Mouse (Mus musculus) layer of hippocampus, adult 8-10 months (tissue): ENCODE measurements at regions not wholly inside any gene's neighbourhood (a gene's known extent, or its start where the extent isn't known, plus 50 kb on each side); places are given as distances from the start of the nearest gene placed in this dataset.

Experiments used
- DNase-seq, 2 experiments: peaks; one replicate each; pipeline ENCODE4 v3.0.0; 2022; ENCODE audit warnings: low spot score in 2 of 2

DNA sequence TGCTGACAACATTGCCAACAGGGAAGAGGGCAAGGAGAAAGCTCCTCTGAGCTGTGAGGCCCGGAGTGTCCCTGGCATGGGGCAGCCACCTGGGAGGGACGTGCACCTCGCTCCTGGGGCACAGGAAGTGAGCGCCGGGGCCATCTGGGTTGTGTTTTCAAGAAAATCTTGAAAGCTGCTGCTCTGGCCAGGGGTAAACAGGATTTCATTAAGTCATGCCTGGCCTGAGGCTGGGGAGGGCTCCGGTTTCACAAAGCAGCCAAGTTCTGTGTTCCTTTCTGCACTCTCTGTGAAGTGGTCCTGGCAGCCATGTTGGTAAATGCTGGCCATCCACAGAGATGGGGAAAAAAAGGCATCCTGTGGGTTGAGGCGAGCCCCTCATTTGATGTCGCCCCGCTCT is 406.8 kb upstream of the Zmiz1 start:
- no peak for DNase-seq

- DNase-seq, result no peak
Observed at GRCm38 (mm10) chr14:25059351-25059750, 399.6 kb upstream of the Zmiz1 start.

DNA sequence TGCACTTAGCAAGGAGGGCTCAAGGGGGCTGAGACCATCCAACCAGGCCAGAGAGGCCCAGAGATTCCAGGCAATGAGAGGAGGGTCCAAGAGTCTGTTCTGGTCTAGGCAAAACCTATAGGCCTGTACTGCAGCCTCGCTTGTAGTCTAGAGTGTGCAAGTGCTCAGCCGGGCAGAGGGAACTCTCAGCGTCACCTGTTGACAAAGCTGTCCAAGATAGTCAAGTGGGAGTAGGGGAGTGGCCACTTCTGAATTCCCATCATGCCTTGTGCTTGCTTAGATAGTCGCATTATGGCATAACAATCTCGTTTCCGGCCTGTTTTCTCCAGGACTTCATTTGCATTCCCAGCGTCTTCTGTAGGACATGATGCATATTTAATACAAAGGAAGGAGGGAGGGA is 398.7 kb upstream of the Zmiz1 start:
- DNase-seq, result no peak

DNA sequence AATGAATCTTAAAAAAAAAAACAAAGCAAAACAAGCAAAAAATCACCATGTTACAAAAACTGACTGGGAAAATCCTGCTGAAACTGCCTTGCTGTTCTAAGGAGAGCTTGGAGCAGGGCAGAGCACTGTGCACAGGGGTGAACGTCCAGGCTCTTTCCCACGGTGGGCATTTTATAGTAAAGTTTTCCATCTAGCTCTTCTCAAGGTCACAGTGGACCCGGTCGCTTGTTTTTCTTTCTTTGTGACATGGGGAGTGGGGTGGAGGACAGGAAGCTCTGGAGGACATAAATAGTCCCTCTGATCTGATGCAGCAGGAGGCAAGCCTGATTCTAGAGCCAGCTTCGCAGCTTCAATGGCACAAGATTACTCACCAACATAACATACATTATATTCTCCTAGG is 395.9 kb upstream of the Zmiz1 start:
- no peak for DNase-seq

GRCm38 (mm10) chr14:25064190-25064947 is 394.6 kb upstream of the Zmiz1 start:
- no peak for DNase-seq

DNA sequence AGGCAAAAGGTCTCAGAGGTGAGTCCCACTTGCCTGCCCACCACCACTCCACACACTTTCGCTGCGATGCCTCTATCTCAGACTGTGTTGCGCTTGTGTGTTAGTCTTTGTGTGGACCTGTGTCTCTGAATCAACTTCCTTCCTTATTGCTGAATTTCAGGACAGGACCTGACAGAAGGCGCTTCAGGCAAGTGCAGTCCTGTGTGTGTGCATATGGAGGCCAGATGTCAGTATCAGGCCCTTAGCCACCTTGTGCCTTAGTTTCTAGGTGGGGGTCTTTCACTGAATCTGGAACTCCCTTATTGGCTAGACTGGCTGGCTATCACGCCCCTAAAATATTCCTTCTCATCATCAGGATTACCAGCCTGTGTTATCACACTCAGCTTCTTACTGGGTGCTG is 391.6 kb upstream of the Zmiz1 start:
- DNase-seq, result no peak

DNA sequence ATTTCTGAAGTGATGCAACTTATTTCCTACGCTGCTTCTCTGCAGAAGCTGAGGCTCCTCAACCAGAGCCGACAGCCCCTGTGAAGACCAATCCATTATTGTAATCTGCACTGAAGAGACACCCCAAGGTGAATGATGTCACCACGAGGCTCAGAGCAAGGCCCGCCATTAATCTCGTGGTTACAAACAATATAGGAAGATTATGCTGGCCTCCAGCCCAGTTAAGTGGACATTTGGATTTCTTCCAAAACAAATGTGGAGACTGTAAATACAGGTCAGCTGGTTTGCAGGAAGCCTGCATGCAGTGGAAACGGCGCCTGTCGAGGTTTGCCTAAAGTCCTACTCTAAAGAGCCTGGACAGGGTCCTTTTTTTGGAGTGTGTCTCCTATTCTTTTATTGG is 390.6 kb upstream of the Zmiz1 start:
- DNase-seq, result no peak

DNA sequence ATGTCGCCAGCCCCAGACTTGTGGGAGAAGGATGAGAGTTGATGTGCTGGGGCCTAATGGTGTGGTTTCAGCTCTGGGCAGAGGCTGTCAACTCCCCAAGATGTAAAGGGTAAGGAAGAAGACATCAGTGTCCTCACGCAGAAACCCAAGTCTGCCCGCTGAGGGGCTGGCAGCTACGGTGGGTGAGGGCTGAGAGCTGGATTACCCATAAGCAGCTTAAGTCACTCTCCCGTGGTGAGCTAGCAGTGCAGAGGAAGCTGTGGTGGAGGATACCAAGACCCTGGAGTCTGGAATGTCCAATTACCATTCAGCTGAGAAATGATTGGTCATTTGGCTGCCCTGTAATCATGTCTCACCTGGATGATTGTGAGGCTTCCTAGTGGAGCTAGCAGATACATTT is 385.8 kb upstream of the Zmiz1 start:
- DNase-seq, result no peak

- peak; percentile 33 to 50 for DNase-seq
Observed at GRCm38 (mm10) chr14:25074022-25074800, 384.8 kb upstream of the Zmiz1 start.

- no peak for DNase-seq
Observed at GRCm38 (mm10) chr14:25074891-25075290, 384.1 kb upstream of the Zmiz1 start.

DNA sequence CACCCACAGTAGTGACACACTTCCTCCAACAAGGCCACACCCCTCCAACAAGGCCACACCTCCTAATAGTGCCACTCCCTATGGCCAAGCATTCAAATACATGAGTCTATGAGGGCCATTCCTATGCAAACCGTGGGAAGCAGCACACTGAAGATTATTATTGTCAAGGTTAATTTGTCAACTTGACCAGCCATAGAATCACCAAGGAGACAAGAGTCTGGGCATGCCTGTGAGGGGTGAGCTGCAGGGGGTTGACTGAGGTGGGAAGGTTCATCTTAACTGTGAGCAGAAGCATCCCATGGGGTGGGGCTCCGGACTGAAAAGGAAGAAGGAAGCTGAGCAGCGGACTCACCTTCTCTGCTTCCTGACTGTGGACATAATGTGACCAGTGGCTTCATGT is 378.6 kb upstream of the Zmiz1 start:
- no peak for DNase-seq

DNA sequence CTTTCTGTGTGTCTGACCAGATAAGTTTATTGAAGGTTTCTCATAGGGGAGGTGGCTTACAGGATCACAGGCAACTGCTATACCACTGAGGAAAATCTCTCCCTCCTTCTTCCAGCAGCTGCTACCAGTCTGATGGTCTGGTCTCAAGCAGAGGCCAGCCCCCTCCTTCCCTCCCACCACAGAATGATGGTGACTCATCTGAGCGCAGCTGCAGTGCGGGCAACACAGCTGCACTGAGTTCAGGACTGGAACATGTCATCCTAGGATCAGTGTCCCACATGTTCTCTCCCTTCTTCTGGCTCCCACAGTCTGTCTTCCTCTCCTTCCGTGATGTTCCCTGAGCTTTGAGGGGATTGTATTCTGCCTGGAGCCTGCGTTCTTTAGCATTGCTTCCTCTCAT is 375.1 kb upstream of the Zmiz1 start:
- no peak for DNase-seq

DNA sequence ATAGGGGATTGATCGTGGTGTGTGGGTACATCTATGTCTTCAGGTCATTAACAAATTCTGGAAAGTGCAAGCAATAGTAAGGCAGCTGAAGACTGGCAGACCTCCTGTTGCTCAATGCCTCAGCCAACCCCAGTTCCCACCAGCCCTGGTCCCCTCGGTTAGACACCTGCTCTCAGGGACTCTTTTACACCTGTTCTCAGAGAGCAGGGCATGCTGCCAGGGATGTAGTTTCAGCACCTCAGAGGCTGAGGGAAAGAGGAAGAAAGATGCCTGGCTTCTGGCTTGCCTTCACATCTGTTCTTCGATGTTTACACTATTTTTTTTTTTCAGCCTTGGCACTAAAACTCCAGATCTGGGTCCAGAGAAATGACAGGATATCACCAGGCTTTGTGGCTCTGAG is 362.2 kb upstream of the Zmiz1 start:
- DNase-seq, result no peak

- DNase-seq, result no peak
Observed at GRCm38 (mm10) chr14:25105391-25105790, 353.6 kb upstream of the Zmiz1 start.

DNA sequence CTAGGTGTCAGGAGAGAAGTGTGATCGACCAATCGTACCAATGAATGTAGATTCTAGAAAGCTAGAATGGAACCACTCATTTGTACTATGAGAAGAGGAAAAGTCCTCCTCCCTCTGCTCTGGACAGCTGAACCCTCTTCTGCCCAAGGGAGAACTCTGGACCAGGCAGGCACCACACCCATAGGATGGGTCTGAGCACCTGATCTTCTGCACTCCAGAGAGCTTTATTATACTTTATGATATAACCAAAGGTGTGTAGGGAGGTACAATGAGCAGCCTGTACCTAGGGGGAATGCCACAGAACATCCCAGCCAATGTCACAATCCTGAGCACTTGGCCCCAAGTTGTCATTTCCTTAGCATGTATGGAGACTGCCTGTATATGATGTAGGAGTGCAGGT is 352.5 kb upstream of the Zmiz1 start:
- no peak for DNase-seq

GRCm38 (mm10) chr14:25108101-25108652 is 350.8 kb upstream of the Zmiz1 start:
- DNase-seq, result no peak

DNA sequence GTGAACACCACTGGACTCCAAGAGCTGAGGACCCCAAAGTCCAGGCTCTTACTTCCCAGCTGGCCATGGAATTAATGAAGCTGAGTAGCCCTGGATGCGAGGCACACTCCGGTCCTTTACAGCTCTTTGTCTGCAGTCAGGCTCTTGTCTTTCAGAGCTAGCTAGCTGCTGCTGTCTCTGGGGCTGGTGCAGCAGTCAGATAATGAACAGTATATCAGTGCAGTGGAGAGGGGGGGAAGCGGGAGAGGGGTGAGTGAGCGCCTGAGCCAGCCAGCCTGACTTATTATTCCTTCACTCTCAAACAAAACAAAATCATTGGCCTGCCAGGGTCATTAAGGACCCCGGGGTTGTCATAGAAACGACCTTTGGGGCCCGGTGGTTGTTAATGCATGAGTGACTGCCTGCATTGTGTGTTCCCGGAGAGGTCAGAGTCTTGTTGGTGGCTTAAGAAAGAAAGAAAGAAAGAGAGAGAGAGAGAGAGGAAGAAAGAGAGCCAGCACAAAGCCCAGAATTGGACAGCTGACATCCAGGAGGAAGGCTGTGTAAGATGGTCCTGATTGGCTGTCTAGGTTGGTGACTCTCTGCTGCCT is 350.2 kb upstream of the Zmiz1 start:
- peak; percentile 27 to 51 for DNase-seq

DNA sequence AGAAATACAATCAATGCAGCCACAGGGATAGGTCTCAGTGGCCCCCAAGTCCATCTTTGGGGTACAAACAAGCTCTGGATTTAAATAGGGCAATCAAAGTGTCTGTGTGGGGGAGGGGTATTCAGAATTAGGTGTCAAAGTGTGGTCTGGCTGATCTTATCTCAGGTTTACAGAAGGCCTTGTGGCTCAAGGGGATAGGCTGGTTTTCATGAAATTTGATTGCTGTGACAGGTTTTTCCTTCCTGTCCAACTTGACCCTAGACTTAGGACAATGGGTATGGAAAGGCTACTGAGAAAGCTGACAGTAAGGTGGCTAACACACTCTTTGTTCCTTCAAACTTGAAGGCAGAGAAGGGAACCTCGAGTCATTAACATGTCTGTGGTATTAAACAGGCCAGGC is 349.3 kb upstream of the Zmiz1 start:
- DNase-seq, result no peak

GRCm38 (mm10) chr14:25112832-25113231 is 346.2 kb upstream of the Zmiz1 start:
- no peak for DNase-seq

DNA sequence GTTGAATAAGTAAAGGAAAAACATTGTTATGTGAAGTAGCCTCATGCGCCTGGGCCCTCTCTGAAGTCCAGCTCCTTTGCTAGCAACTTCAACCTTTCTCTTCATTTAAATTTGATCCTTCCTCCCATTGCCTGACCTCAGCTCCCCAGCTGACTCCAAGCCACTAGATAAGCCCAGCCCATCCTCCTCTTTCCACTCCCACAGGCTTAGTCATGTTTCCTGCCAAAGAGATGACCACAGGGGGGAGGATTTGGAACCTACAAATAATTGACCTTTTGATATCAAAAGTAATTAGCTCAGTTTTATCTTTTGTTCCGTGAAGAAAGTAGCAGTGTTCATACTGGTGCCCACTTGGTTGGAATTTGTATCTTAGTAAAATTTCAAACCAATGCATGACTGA is 345.7 kb upstream of the Zmiz1 start:
- no peak for DNase-seq

GRCm38 (mm10) chr14:25116424-25116823 is 342.6 kb upstream of the Zmiz1 start:
- DNase-seq, result peak; percentile 34 to 74

DNA sequence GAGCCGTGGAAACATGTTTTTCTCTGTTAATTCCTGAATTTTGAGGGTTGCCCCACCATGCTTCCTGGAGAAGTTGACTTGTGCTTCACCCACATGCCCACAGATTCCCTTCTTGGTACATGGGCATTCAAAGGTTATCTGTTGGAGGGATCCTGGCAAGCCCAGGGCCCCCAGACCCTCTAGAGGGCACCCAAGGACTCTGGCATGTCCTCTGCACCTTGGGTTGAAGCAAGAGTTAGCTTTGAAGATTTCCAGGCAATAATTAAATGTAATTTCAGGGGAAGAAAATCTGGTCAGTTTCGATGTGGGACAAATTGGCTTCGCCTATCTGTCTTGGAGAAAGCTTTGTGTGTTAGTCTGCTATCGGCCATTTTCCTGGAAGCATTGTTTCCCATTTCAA is 339.0 kb upstream of the Zmiz1 start:
- no peak for DNase-seq
